Mouse (Mus musculus) forebrain, embryonic 12.5 days (tissue): Measurements from ENCODE around the gene Cers6. TPM values are rescaled to one million over a fixed set of nuclear protein-coding genes. Genes with fewer than 3 reads are reported as not detected.

Source experiments
- ATAC-seq: fragments of 200-750 bp; cut with Nextera tagmentation; 2 replicates; pipeline ENCODE4 v1.8.0; 2017; ENCODE audit warnings: moderate TSS enrichment; ENCODE audit not compliant: low FRiP score
- H3K27ac ChIP-seq: fragments of 300-500 bp; sonication (generic); 2 replicates; pipeline ENCODE4 v1.5.1; 2016; ENCODE audit warnings: mild to moderate bottlenecking
- H3K27me3 ChIP-seq: fragments of 300-500 bp; sonication (generic); 2 replicates; pipeline ENCODE4 v1.6.1; 2016; ENCODE audit warnings: mild to moderate bottlenecking
- H3K36me3 ChIP-seq: fragments of 300-500 bp; sonication (generic); replicated peaks from 2 replicates; pipeline ENCODE4 v1.6.1; 2016; ENCODE audit warnings: mild to moderate bottlenecking
- H3K4me1 ChIP-seq: fragments of 300-500 bp; sonication (generic); 2 replicates; pipeline ENCODE4 v1.6.1; 2016
- H3K4me2 ChIP-seq: fragments of 300-500 bp; sonication (generic); 2 replicates; pipeline ENCODE4 v1.6.1; 2016; ENCODE audit warnings: mild to moderate bottlenecking, moderate library complexity
- H3K4me3 ChIP-seq: fragments of 300-500 bp; sonication (generic); replicated peaks from 2 replicates; pipeline ENCODE4 v1.5.1; 2016; ENCODE audit warnings: mild to moderate bottlenecking
- H3K9ac ChIP-seq: fragments of 300-500 bp; sonication (generic); 2 replicates; pipeline ENCODE4 v1.6.1; 2016; ENCODE audit warnings: mild to moderate bottlenecking
- H3K9me3 ChIP-seq: fragments of 300-500 bp; sonication (generic); 2 replicates; pipeline ENCODE4 v1.6.1; 2016
- WGBS: fragments of 180-500 bp; shearing (Covaris S2); methylation state at CpG from one replicate; pipeline ENCODE4 v1.1.7; 2016; 5-methylcytosine and 5-hydroxymethylcytosine counted together
- polyA plus RNA-seq: library from polyadenylated mRNA; unstranded; fragments of >200 nt; fragmentation: Nextera tagmentation; extraction: Ambion mirVana; gene quantifications from 2 replicates; pipeline ENCODE4 v1.2.1, GENCODE M21; 2016

The Cers6 gene
- polyA plus RNA-seq, 1 experiment from 2014 or later: 34.8 TPM

DNA sequence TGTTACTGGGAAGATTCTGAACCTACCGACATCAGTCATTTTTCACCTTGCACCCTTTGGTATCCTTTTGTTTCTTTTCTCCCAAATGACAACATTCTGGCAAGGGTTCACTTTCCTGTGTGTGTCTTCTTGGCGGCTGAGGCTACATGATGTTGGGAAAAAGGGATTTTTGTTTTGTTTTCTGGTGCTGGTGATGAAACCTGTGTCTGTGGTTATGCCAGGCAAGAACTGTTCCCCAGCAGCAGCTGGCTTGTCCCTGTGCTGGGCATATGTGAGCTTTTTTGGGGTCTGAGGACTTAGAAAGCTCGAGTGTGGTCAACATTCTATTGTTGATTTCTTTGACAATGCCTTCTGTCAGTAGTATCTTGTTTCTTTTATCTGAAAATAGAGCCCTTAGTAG lies 45.7 kb downstream of the Cers6 start:
- Histone ChIP-seq H3K4me1 (no peaks in the 10 kb centered on the region), H3K9ac (no peak overlapping the region), H3K4me3 (no peak overlapping the region), H3K4me2 (no peak overlapping the region), H3K36me3 (no peaks in the 10 kb centered on the region), H3K9me3 (0 out of 2 replicates have a peak, but pooled peaks cover 2% of the 10 kb centered on the region), H3K27me3 (no peaks in the 10 kb centered on the region), H3K27ac (no peak overlapping the region)
- WGBS: 90% methylated on average over 3 of the region's 3 CpGs
- no peak for ATAC-seq

DNA sequence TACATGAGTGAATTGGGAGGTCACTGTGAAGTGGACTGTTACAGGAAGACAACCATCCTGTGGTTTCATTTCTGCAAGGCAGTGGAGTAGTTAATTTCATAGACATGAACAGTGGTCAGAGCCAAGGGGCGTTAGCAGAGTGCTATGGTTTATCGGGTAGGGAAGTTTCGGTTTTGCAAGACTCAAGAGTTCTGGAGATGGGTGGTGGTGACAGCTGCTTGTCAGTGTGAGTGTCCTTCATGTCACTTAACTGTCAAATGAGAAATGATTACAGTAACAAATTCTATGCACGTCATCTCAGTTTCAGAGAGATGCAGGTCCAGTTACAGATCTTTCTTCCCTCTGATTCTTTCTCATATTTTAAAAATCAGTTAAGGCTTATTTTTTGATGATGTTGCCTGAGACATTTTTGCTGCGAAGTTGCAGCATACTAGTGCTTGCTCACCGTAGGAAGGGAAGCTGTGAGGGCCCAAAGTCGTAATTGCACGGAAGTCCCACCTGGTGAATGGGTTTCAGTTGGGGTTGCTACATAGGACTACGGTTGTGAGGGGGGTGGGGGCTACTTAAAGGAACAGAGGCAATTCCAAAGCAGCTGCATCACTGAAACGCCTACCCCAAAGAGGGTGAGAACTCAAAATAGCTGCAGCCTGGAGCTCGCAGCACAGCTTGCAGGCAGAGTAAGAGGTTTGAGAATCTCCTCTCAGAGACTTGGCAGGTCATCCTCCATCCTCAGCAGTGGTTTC lies 46.7 kb downstream of the Cers6 start:
- ATAC-seq: no peak
- Histone ChIP-seq H3K9me3 (peaks cover 7% of the 10 kb centered on the region; the same call in 1 of the 2 replicates), H3K36me3 (no peaks in the 10 kb centered on the region), H3K27ac (no peak overlapping the region), H3K4me2 (no peak overlapping the region), H3K27me3 (no peaks in the 10 kb centered on the region), H3K4me3 (no peak overlapping the region), H3K9ac (no peak overlapping the region), H3K4me1 (no peaks in the 10 kb centered on the region)
- 83% methylated on average over 11 of the region's 11 CpGs for WGBS

DNA sequence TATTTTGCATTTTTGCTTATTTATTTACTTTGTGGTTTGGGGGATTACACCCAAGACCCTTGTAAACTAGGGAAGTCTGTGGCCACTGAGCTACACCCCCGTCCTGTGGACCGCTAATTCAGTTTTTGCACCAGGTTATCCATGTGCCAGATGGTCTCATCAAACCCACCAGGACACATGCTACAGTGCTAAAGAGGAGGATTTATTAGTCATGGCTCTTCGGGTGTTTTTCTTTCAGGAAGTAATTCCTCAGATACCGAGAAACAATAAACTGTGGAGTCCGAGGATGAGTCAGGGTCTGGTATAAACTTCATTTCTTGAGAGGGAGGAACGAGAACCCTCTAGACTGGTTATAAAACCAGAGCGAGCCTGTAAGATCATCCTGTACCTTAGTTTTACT lies 49.5 kb downstream of the Cers6 start:
- Histone ChIP-seq H3K9me3 (peaks cover 7% of the 10 kb centered on the region; the same call in 1 of the 2 replicates), H3K36me3 (no peaks in the 10 kb centered on the region), H3K27ac (no peak overlapping the region), H3K4me2 (no peak overlapping the region), H3K4me3 (no peak overlapping the region), H3K9ac (no peak overlapping the region), H3K4me1 (no peaks in the 10 kb centered on the region), H3K27me3 (no peaks in the 10 kb centered on the region)
- ATAC-seq: no peak
- 89% methylated on average over 7 of the region's 7 CpGs for WGBS

DNA sequence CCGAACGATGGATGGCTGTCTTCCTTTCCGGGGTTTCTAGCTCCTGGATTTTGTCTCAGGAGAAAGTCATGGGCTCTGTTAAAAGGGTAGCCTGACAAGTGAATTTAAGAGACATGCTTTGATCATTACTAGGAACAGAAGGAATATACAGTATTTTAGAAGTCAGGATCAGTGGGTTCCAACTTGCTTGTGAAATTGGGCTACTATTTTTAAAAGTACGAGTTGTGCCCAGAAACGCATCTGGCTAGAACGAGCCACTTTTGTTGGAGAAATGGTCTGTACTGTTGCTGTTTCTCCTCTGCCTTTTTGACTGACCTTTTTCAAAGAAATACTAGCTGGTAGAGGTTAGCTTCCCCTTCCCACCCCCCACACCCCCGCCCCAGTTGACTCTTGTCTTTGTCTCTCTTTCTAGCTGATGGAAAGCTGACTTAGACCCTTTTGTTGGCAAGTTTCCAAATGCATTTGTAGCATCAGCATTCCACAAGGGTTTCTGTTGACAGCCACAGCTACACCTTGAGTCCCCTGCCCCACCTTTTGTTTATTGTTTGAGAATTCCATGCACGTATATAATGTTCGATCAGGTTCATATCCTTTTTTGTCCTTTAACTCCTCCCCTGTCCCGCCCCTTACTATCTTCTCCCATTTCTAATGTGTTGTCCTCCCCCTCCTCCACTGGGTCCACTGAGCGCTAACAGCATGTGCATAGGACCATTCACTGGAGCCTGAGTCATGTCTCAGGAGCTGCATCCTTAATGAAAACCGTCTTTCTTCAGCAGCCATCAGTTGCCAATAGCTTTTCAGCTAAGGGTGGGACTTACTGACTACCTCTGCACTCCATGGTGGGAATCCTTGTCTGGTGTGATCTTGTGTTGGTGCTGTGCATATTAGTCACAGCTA lies 50.6 kb downstream of the Cers6 start:
- 92% methylated on average over 12 of the region's 12 CpGs for WGBS
- Histone ChIP-seq H3K9me3 (peaks cover 5% of the 10 kb centered on the region; the same call in 1 of the 2 replicates), H3K27me3 (no peaks in the 10 kb centered on the region), H3K9ac (no peak overlapping the region), H3K36me3 (no peaks in the 10 kb centered on the region), H3K4me1 (no peaks in the 10 kb centered on the region), H3K4me3 (no peak overlapping the region), H3K4me2 (no peak overlapping the region), H3K27ac (no peak overlapping the region)
- no peak for ATAC-seq

DNA sequence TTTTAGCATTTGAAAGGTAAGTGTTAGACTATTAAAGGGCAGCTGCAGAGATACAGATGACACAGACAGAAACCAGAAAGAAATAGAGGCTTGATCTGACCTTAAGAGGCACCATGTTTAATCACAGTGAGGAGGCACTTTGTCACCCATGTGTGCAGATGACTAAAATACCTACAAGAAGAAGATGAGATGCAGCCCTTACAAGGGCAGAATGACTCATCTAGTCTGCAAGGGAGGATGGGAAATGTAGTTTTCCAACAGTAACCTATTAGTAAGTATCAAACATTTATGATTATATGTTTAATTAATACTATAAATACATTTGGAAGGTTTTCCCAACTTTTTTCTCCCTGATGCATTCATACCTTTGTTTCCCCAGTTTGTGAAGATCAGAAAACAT lies 54.5 kb downstream of the Cers6 start:
- Histone ChIP-seq H3K4me2 (no peak overlapping the region), H3K27ac (no peak overlapping the region), H3K9ac (no peak overlapping the region), H3K4me1 (no peaks in the 10 kb centered on the region), H3K9me3 (peaks cover 5% of the 10 kb centered on the region; the same call in 1 of the 2 replicates), H3K36me3 (no peaks in the 10 kb centered on the region), H3K4me3 (no peak overlapping the region), H3K27me3 (no peaks in the 10 kb centered on the region)
- no peak for ATAC-seq

DNA sequence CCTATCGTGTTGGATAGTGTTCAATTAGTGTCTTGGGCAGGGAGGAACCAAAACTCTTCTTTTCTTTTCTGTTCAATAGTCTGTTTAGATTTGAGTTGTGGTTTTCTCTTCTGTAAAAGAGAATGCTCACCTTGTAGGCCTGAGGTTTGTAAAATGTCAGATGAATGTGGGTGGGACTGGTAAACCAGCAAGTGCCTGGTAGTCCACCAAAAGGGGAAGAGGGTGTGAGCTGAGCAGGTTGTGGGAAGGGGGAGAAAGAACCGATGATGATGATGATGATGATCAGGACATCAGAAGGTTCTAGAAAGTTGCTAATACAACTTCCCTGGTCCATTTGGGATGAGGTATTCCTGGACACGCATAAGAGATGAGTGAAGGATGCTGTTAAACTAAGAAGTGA lies 55.1 kb downstream of the Cers6 start:
- Histone ChIP-seq H3K27ac (no peak overlapping the region), H3K4me1 (no peaks in the 10 kb centered on the region), H3K9ac (no peak overlapping the region), H3K9me3 (peaks cover 5% of the 10 kb centered on the region; the same call in 1 of the 2 replicates), H3K4me2 (no peak overlapping the region), H3K27me3 (no peaks in the 10 kb centered on the region), H3K4me3 (no peak overlapping the region), H3K36me3 (no peaks in the 10 kb centered on the region)
- WGBS: 94% methylated on average over 3 of the region's 3 CpGs
- ATAC-seq: no peak

DNA sequence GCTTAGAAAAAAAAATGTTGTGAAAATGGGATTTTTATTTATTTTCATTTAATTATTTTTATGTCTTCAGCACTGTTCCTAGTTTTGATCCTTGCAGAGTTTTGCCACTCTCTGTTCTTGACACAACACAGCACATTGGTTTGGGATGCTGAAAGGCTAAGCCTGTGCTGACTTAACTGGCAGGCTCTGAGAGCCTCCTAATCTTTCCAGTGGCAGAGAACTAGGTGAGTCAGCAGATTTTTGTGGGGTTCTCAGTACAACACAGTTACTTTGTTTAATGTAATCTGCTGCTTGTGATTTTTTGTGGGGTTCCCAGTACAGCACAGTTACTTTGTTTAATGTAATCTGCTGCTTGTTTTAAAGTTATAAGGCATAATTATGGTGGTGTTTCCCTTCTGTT lies 55.8 kb downstream of the Cers6 start:
- no peaks in the 10 kb centered on the region for H3K27me3 ChIP-seq
- no peak overlapping the region for H3K4me2 ChIP-seq
- no peak overlapping the region for H3K27ac ChIP-seq
- no peak overlapping the region for H3K9ac ChIP-seq
- ATAC-seq: no peak
- no peak overlapping the region for H3K4me3 ChIP-seq
- H3K4me1 ChIP-seq: no peaks in the 10 kb centered on the region
- peaks cover 5% of the 10 kb centered on the region; the same call in 1 of the 2 replicates for H3K9me3 ChIP-seq
- H3K36me3 ChIP-seq: no peaks in the 10 kb centered on the region

DNA sequence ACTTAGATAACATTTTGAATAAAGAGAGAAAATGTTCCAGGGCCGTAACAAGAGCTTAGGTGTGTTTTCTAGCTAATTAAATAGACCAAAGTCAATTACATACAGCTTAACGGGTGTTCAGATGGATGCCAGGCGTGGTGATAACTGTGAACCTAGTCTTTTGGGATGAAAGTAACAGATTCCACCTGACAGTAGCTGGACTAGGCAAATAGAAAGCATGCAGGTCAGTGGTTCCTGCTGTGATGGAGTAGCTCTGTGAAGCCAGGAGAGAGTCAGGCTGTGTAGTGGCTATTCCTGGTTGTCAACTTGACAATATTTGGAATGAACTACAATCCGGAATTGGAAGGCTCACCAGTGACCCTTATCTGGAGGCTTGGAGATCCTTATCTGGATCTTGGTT lies 56.3 kb downstream of the Cers6 start:
- H3K4me1 ChIP-seq: no peaks in the 10 kb centered on the region
- no peak overlapping the region for H3K4me3 ChIP-seq
- H3K36me3 ChIP-seq: no peaks in the 10 kb centered on the region
- H3K27ac ChIP-seq: no peak overlapping the region
- ATAC-seq: no peak
- no peak overlapping the region for H3K4me2 ChIP-seq
- no peaks in the 10 kb centered on the region for H3K27me3 ChIP-seq
- no peak overlapping the region for H3K9ac ChIP-seq
- peaks cover under 1% of the 10 kb centered on the region; the same call in 1 of the 2 replicates for H3K9me3 ChIP-seq
- WGBS: 84% methylated on average over 4 of the region's 4 CpGs

DNA sequence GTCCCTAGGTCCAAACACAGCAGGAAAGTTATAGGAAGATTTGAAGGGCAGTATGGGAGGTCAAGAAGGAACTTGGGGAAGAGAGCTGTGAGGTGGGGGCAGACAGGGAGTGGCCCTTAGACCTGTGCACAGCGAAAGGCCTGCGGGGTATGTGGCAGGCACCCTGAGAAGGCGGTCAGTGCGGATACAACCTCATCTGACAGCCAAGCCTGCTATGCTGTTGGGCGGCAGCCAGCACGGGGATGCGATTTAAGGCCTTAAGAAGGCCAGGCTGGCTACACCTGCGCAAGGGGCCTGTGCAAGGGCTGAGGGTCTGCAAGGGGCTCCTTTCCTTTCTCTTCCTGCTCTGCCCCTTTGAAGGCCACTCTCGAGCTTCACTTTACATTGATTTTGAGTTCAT lies 63.1 kb downstream of the Cers6 start:
- no peak for ATAC-seq

DNA sequence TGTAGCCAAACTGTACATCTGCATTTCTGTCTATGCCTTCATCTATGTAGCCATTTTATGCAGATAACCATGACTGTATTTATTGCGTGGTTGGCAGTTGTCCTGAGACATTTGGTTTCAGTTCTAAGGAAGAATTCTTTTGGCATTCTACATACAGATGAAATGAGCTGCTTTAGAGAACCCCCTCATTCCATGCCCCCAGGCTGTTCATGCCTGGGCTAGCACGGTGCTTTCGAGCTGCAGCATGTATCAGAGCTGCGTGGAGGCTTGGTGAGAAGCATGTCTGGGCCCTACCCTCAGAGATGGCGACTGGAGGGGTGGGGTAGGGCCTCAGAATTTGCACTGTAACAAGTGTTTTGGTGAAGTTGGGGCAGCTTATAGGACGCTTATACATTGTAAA lies 64.3 kb downstream of the Cers6 start:
- H3K4me1 ChIP-seq: no peaks in the 10 kb centered on the region
- no peak overlapping the region for H3K9ac ChIP-seq
- WGBS: 84% methylated on average over 6 of the region's 6 CpGs
- H3K27me3 ChIP-seq: no peaks in the 10 kb centered on the region
- H3K4me3 ChIP-seq: no peak overlapping the region
- no peaks in the 10 kb centered on the region for H3K9me3 ChIP-seq
- no peaks in the 10 kb centered on the region for H3K36me3 ChIP-seq
- H3K27ac ChIP-seq: no peak overlapping the region
- H3K4me2 ChIP-seq: no peak overlapping the region
- no peak for ATAC-seq

More for the DNA sequence above, 63.1 kb downstream of the Cers6 start:
- Histone ChIP-seq H3K36me3 (no peaks in the 10 kb centered on the region), H3K27ac (no peak overlapping the region), H3K4me1 (no peaks in the 10 kb centered on the region), H3K9ac (no peak overlapping the region), H3K27me3 (no peaks in the 10 kb centered on the region), H3K4me3 (no peak overlapping the region), H3K4me2 (no peak overlapping the region), H3K9me3 (no peaks in the 10 kb centered on the region)
- WGBS: 95% methylated on average over 9 of the region's 9 CpGs

DNA sequence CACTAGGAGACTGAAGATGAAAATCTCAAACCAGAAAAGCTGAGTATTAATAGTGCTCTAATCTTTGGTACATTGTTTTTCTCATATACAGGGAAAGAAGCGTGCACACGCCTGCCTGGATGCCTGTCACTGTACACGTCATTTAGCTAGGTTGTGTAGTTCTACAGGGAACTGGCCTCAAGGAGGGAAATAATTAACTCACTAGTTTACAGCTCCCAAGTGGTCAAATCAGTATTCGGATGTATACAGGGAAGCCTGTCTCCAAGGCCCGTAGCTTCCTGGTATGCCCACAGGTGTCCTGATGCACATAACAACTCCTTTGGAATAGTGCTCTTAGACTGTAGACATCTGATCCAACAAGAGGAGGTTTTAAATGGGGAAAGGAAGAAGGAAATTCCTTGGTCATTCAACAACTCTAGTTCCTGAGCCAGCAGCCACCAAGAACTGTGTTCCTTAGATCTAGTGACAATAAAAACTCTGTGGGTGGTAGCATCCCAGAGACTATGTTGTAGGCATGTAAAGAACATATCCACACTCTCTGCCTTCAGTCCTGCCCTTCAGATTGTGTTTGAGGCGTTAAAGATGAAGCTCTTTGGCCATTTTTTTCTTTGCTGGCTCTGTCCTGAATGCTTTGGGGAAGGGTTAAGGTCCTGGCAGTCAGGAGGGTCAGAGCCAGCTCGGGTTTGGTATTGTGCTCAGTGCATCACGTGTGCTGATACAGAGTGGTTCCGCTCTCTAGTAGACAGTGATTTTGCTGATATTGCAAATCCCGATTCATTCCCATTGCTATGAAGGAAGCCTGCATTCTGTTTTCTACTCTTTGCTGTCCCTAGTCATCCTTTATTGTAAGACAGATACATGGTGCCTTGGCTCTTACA lies 65.9 kb downstream of the Cers6 start:
- Histone ChIP-seq H3K4me1 (no peaks in the 10 kb centered on the region), H3K36me3 (no peaks in the 10 kb centered on the region), H3K27ac (no peak overlapping the region), H3K4me3 (no peak overlapping the region), H3K9me3 (no peaks in the 10 kb centered on the region), H3K9ac (no peak overlapping the region), H3K27me3 (no peaks in the 10 kb centered on the region), H3K4me2 (no peak overlapping the region)
- WGBS: 84% methylated on average over 10 of the region's 10 CpGs
- no peak for ATAC-seq

DNA sequence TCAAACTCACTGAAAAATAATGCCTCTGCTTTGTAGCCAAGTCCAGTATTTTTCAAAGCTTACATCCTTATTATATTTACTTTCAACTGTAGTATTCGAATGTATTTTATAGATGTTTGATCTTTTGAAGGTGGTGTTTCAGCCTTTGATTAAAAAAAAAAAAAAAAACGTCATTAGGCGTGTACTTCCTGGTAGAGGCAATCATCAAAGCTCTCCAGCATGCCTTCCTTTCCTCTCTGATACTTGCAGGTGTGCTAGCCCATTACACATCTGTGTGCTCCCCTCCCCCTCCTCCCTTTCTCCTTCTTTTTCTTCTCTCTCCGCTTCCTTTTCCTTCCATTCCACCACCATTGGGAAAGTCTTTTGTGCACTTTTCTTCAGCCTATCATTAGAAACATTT lies 71.0 kb downstream of the Cers6 start:
- H3K4me2 ChIP-seq: no peak overlapping the region
- no peak overlapping the region for H3K9ac ChIP-seq
- peaks cover 6% of the 10 kb centered on the region; the same call in 1 of the 2 replicates for H3K36me3 ChIP-seq
- H3K4me1 ChIP-seq: no peaks in the 10 kb centered on the region
- no peaks in the 10 kb centered on the region for H3K27me3 ChIP-seq
- no peak overlapping the region for H3K27ac ChIP-seq
- H3K4me3 ChIP-seq: no peak overlapping the region
- 77% methylated on average over 4 of the region's 4 CpGs for WGBS
- ATAC-seq: no peak
- H3K9me3 ChIP-seq: 0 out of 2 replicates have a peak, but pooled peaks cover under 1% of the 10 kb centered on the region
